Mouse (Mus musculus) G1E (cell line): ENCODE data around the gene Ipo8.

Experiments used
- CTCF ChIP-seq: IDR thresholded peaks from 2 replicates; pipeline ENCODE4 v1.5.1; 2012; ENCODE audit warnings: low read depth, low read length, inconsistent platforms, mixed read lengths
- GATA1 ChIP-seq: IDR thresholded peaks from 2 replicates; pipeline ENCODE4 v1.6.1; 2012; ENCODE audit warnings: borderline replicate concordance, low read length, inconsistent platforms, mixed read lengths
- GATA2 ChIP-seq: IDR thresholded peaks from 2 replicates; pipeline ENCODE4 v1.6.1; 2012; ENCODE audit warnings: low read depth, low read length, inconsistent platforms, borderline replicate concordance
- POLR2AphosphoS5 ChIP-seq: IDR thresholded peaks from 2 replicates; pipeline ENCODE4 v1.6.1; 2012; ENCODE audit warnings: low read depth, low read length, inconsistent platforms; ENCODE audit not compliant: insufficient replicate concordance
- TAL1 ChIP-seq: conservative IDR thresholded peaks from 2 replicates; pipeline ENCODE4 v1.6.1; 2012; ENCODE audit warnings: low read depth, low read length, inconsistent platforms, mixed read lengths

DNA sequence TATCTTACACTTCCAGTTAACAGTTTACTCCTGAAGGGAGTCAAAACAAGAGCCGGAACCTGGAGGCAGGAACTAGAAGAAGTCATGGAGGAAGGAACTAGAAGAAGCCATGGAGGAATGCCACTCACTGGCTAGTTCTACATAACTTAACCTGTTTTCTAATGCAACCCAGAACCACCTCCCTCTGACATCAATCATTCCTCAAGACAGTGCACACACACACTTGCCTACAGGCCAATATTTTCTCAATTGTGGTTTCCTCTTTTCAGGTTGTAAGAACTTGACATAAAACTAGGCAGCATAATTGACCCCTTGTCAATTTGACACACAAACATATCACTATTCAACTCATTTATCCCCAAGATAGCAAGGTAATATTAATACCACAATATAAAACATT lies 98.3 kb downstream of the Ipo8 start:
- TF ChIP-seq CTCF (no peak), TAL1 (no peak), GATA1 (no peak), POLR2AphosphoS5 (no peak), GATA2 (no peak)
